Mouse (Mus musculus) urinary bladder, postnatal 25 days (tissue): ENCODE measurements around the gene Mettl4.
"Not testable (repeated sequence)": the region's sequence is repeated elsewhere in the genome, so short reads cannot be mapped to it uniquely, and the experiment has no call there.

Experiments used
- DNase-seq: peaks from one replicate; pipeline ENCODE4 v3.0.0; 2022; ENCODE audit warnings: low spot score

The Mettl4 gene

DNA sequence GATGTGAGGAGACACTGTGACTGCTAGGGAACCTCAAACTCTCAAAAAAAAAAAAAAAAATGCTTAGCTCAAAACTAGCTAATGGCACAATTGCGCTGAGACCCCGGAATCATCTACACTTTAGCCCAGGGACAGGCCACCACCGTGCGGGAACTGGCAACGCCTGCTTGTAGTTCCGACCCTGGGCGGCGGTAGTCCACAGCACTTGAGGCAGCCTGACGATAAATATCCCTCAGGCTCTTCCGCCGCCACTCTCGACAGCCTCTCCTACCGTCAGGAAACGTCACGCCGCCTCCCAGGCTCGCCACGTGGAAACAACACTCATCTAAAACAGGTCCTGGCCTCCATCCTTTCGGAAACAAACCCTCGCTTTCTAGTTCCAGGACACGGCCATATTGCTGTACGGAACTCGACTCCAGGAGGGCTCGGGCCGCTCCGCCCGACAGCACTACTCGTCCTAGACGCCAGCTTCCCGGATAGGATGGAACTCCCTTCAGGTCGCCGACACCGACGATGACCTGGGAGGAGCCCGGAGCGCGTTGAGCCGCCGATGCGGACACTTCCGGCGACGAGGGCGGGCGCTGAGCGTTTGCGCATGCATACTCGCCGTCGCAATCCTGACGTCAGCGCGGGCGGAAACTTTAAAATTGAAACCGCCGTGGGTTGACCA is at the start of gene Mettl4:
TSS of gene Mettl4 (minus strand) at position 554 of the 670 bp plus-strand sequence.
- DNase-seq: peak; percentile 88

DNA sequence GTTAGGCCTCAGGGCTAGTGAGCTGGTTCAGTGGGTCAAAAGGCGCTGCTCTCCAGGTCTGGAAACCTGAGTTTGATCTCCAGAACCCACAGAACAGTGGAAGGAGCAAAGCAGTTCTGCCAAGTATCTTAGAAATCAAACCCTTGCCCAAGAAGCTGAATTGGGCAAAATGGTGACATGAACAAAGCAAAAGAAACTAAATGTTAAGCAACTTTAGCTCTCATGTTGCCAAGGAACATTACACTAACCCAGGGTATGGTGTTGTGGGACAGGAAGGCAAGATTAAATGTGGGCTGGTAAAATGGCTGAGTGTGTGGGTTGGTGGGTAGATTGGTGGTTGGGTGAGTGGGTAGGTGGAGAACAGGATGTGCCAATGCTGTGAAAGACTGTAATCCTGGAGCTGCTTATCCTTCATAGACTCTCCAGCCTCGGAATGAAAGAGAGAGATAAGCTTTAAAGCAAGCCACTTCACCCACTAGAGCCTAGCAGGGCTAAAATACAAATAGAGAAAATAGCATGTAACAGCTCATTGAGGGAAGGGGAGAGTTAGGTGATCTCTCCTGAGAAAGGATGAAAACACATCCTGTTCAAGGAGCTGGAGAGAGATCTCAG is 29.2 kb upstream of the Mettl4 start:
- DNase-seq: no peak

DNA sequence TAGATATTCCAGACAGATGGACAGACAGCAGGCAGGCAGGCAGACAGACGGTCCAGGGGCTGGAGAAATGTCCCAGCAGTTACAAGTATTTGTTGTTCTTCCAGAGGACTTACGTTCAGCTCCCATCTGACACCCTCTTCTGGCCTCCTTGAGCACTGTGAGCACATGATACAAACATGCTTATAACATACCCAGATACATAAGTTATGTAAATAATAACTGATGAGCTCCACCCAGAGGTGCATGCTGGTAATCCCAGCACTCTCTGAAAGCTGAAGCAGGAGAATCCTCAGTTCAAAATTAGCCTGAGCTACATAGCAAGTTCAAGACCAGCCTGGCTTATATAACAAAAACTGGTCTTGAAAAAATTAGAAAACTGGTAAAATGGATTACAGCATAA is 18.7 kb upstream of the Mettl4 start:
- no peak for DNase-seq

DNA sequence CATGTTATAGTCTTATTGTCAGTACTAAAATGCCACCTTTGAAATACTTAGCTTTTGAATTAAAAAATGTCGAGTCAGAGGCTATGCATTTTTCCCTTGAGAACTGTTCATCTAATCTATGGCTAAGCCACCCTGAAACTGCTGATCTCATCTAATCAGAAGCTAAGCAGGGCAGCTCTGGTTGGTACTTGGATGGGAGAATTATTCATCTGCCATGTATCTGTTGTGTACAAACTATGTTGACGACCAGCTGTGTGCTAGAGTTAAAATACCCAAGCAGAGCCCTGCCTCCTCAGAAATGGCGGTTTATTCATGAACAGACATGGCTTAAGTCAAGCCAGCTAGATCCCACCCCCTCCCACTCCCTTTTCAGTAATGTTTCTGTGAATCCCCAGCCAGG is 14.9 kb upstream of the Mettl4 start:
- no peak for DNase-seq

DNA sequence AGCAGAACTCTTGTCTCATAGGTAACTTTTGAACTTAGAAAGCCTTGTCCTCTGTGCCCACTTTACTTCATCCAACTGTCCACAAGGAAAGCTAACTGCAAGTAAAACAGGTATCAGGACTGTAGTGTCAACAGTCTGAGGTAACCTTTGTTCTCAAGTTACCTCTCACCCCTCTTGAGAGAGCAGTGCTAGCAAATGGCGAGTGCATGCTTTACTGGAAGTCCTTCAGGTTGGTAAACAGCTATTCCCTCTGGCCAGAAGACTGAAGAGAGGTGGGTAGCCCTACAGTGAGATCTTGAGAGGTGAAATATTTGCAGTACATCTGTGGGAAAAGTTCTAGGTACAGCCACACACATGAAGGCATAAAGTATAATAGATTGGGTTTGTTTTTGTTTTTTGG is 14.2 kb upstream of the Mettl4 start:
- no peak for DNase-seq

DNA sequence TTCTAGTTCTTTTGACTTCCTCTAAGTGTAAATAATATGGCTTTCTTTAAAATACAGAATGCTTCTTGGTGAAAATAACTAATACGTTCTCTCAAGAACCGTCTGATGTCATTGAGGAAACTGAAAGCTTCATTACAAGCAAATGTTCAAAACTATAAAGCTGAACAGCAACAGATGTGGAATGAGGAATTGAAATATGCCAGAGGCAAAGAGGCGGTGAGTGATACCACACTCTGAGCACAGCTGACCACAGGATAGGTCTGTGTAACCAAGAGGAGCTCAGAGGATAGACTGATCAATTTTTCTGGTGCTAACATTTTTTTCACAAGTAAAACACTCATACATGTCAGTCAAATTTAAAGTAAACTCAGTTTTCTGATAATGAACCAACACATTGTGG is 12.6 kb upstream of the Mettl4 start:
- no peak for DNase-seq

DNA sequence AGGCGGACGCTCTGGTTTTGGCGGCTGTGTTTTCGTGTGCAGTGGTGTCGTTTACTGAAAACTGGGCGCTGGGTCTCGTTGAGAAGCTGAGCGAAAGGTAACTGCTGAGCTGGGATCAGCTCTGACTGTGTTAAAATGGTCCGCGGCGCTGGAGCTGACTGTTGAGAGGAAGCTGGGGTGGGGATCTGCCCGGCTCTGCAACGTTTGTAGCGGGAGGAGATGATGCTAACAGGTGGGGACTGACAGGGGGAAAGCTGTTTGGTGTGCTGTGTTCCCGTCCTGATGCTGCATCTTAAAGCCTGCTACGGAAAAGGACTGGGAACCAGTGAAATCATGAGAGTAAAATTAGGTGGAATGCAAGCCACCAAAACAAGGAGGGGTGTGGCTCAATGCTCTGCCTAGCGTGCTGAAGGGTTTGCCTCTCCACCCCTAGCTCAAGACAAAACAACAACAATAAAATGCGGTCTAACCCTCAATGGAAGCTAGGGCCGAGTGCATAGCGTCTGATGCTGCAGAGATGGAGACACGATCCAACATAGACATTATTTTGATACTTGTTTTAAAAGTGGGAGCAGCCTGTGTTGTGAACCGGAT is 414 bp upstream of the Mettl4 start:
- DNase-seq: no peak

DNA sequence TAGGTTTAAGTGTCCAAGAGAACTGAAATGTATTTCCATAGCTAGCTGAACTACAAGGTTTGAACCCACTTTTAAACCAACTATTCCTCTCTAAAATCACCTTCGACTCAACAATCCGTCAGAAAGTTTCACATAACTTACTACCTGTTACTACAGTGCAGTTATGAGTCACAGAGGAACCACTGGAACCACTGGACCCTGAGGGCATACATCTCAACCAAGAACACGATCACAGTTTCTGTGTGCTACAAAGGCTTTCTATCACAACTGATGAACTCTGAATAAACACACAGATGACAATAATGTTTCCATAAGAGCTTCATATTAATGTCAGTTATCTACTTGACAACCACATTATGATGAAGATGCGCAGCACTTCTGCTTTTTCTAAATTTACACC is 11.6 kb downstream of the Mettl4 start:
- no peak for DNase-seq

DNA sequence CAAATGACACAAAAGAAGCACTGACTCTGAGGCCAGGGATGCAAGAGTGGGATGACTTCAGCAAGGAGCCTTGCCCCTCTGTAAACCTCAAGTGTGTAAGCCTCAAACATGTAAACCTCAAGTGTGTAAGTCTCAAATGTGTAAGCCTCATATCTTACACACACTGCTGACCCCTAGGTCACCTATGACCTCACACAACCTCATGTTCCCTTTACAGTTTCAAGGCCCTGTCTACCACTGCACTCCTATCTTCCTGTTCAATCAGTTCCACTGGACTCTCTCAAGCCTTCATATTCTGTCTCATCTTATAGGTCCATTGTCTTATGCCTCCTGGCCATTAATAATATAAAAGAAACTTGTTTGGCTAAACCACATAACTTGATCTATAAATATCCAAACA is 13.9 kb downstream of the Mettl4 start:
- DNase-seq: no peak

DNA sequence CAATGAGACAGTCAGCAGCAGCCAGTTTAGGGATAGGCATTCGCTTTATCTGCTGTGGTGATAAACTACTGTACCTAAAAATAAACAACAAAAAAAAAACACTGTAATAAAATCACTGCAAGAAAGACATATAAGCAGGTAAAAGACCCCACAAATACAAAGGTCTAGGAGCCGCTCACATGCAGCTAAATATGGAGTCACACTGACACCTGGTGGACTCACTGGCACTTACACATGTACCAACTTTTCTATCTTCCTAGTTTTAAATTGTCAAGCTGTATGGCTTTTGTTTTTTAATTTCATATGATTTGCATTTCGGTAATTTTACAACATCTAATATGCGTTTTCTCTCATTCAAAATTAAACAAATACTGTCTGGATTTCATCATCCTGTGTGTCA is 14.4 kb downstream of the Mettl4 start:
- no peak for DNase-seq

DNA sequence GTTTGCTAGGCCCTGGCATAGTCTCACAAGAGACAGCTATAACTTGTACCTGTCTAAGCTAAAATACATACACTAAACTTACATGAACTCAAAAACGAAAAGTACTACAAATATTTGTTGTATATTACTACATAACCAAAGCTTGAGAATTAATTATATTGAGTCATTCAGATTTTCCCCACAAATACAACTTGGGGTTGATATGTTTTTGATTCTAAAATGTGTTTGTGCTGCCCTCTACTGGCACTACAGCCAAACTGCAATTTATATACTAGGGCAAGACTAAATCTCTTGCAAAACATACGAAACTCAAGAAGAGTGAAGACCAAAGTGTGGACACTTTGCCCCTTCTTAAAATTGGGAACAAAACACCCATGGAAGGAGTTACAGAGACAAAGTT is 19.4 kb downstream of the Mettl4 start:
- not testable (repeated sequence) for DNase-seq

DNA sequence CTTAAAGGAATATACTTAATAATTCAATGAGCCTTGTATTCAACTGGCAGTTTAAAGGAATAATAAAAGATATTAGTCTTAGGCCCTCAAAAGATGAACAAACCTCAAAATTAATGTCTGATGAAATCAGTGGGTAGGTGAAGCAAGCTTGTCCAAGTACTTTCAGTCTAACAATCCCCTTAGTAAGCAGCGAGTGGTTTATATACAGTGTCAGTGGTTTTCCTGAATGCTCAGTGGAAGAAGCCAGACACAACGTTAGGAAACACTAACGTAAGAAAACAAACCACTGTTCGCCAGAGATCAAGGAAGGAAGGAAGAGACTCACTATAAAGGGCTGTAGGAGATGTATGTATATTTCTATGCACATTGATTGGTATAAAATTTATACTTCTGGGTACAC is 23.1 kb downstream of the Mettl4 start:
- DNase-seq: no peak

DNA sequence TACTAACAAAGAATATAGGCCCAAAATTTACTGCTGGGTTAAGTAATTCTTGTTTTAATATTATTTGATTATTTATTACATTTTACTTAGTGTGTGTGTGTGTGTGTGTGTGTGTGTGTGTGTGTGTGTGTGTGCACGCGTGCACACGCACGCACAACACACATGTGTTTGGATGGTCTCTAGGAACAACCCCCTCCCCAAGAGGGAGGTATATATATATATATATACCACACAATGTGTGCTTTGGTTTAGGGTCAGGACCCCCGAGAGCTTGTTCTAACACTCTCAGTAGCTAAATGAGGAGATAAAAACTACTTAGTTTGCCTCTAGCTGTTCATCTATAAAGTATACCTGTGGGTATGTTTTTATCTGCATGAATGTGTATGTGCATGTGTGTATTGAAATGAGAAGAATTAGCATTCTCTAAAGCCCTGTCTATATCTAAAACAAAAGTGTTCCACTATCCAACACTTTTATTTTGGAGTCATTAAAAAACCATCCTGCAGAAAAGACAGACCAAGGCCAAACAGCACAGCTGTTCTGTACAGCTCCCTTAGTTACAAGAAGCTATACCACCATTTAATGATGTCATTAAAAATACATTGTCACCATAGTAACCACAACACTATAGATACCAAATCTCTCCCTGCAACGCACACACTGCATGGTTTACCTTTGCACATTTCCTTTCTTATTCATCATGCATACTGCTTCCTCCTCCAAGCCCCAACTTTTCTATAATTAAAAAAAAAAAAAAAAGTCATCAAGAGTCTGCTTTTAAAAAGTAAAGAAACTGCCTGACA is 76.1 kb downstream of the Mettl4 start:
- DNase-seq: no peak
